Mouse (Mus musculus) neutrophil, adult 65 days (primary cell): ENCODE data around the gene Zfp563. TPM values are rescaled to one million over a fixed set of nuclear protein-coding genes. Genes with fewer than 3 reads are reported as not detected.

ENCODE experiments used
- total RNA-seq: library from RNA; stranded (reverse); gene quantifications from 2 replicates; pipeline ENCODE4 v1.2.4, GENCODE M21; 2023

The Zfp563 gene
- total RNA-seq = 0.23 and 0.85 TPM in 2 replicates

DNA sequence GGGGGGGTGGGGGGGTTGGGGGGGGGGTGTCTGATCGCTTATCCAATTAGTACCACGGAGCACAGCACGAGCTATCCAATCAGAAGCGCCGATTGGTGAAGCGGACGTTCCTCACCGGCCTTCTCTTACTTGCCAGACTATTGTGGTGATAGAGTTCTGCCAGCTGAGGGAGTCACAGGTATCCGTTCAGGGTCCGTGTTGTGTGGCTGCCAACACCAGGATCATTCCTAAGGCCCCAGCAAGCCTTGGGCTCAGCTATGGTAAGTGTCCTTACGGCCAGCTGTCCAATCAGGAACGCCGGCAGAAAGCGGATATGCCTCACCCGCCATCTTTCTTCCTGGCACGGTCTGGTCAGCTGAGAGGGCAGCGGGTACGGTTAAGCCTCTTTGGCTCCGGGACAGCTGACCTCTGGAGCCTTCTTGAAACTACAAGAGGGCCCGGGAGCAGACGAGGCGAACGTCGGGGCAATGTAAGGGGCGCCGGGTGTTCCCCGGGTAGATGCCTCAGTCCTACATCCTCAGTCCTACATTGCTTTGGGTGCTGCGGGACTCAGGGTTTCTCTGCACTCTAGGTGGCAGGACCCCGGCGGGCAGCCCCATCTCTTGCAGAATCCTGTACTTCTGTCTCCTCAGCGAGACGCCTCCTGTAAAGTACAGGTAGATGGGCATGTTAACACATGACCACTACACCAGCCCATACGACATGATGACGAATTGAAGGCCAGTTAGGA lies at the start of gene Zfp563:
Gene Zfp563 (plus strand): TSS at position 91 of the 730 bp plus-strand sequence.

DNA sequence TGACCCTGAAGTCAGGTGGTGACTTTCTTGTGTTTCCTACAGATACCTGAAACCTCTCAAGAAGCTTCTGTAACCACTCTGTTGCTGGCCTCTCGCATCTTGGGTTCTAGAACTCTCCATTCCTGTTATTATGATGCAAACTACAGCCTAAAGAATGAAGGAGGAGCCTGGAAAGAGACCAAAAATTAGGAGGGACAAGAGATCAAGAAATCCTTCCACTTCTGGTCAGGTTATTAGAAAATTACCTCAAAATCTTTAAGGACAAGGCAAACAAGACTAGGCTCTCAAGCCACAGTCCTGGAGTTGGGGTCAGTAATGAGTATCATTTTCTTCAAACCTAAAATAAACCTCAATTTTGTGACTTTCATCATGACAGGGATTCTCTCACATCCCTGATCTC lies 21.2 kb upstream of the Zfp563 start, which contains the start of gene 4921501E09Rik:
Gene 4921501E09Rik (minus strand): TSS at position 101 of the 400 bp plus-strand sequence.

DNA sequence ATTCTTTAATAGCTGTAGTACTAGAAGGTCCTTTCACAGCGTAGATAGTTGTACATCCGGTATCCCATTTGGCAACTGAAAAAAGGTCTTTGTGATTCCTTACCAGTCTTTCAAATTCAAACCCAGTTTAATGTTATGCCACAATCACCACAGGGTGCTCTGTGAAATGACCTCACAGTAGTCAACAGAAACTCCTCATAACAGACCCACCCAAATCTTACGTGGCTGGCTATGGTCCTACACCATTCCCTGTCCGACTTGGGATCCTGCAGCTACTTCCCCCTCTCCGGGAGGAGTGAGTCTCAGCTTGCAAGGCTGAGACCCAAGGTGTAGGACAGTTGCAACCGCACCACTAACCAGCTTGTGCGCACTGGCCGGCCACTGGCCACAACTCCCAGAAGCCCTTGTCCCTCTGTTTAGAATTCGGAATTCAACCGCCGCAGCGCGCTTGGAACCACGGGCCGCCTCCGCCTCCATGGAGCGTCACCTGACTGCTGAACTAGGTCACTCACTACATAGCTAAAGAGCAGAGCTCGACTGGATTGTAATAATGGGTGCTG lies 50.2 kb downstream of the Zfp563 start, which contains the start of gene Morc2b:
Gene Morc2b (minus strand): TSS at position 423 of the 560 bp plus-strand sequence.

Other genes with a start within 250 kb of the Zfp563 start
- gene Zfp870, start 197.7 kb upstream of the Zfp563 start, total RNA-seq = 0.34 and 0.73 TPM in 2 replicates
- not detected in 2 replicates for gene Cyp4f14, start 172.0 kb upstream of the Zfp563 start, total RNA-seq
- gene Cyp4f13, start 141.9 kb upstream of the Zfp563 start, total RNA-seq = 63.2 and 86.6 TPM in 2 replicates
- 13.3 and 18.4 TPM in 2 replicates for gene Zfp472, start 123.5 kb upstream of the Zfp563 start, total RNA-seq
- gene Zfp952, start 96.2 kb upstream of the Zfp563 start, total RNA-seq = 3.8 and 4.6 TPM in 2 replicates
- gene Zfp763, start 55.9 kb upstream of the Zfp563 start, total RNA-seq = 0.60 and 0.82 TPM in 2 replicates
- gene 4921501E09Rik, start 21.3 kb upstream of the Zfp563 start, total RNA-seq = not detected in 2 replicates
- not detected in 2 replicates for gene Morc2b, start 50.4 kb downstream of the Zfp563 start, total RNA-seq
- gene Olfr55, start 79.1 kb downstream of the Zfp563 start, total RNA-seq = not detected in 2 replicates
- not detected in 2 replicates for gene Olfr239, start 102.0 kb downstream of the Zfp563 start, total RNA-seq
- gene Olfr1564, start 132.4 kb downstream of the Zfp563 start, total RNA-seq = not detected in 2 replicates
- gene Zfp955a, start 165.8 kb downstream of the Zfp563 start, total RNA-seq = 2.0 and 2.2 TPM in 2 replicates
- gene Olfr63, start 175.4 kb downstream of the Zfp563 start, total RNA-seq = 0.09 and 0.22 TPM in 2 replicates
- 1.6 and 2.8 TPM in 2 replicates for gene Zfp955b, start 200.2 kb downstream of the Zfp563 start, total RNA-seq